Mouse (Mus musculus) heart, adult 2 months (tissue): Measurements from ENCODE around the gene Cdyl2. TPM values are rescaled to one million over a fixed set of nuclear protein-coding genes. Genes with fewer than 3 reads are reported as not detected.

ENCODE experiments used
- DNase-seq, 2 experiments: peaks; one replicate each; pipeline ENCODE4 v3.0.0; 2021
- H3K27ac ChIP-seq: fragments of 200-600 bp; 2 replicates; pipeline ENCODE4 v1.8.1; 2022
- H3K27me3 ChIP-seq: fragments of 200-500 bp; 2 replicates; pipeline ENCODE4 v1.6.1; 2012; ENCODE audit warnings: mild to moderate bottlenecking, low read length, inconsistent platforms, mixed read lengths; ENCODE audit not compliant: control insufficient read depth, insufficient read depth
- H3K36me3 ChIP-seq: fragments of 200-500 bp; 2 replicates; pipeline ENCODE4 v1.6.1; 2012; ENCODE audit warnings: low read length, inconsistent platforms; ENCODE audit not compliant: control insufficient read depth, insufficient read depth
- H3K4me1 ChIP-seq: fragments of 200-500 bp; 2 replicates; pipeline ENCODE4 v1.6.1; 2011; ENCODE audit warnings: low read length; ENCODE audit not compliant: control insufficient read depth, insufficient read depth
- H3K4me3 ChIP-seq: fragments of 200-600 bp; 2 replicates; pipeline ENCODE4 v1.8.1; 2022
- H3K79me2 ChIP-seq: fragments of 200-500 bp; replicated peaks from 2 replicates; pipeline ENCODE4 v1.6.1; 2012; ENCODE audit warnings: mild to moderate bottlenecking, inconsistent platforms, low read length, moderate library complexity, mixed read lengths; ENCODE audit not compliant: control insufficient read depth, insufficient read depth
- H3K9ac ChIP-seq: fragments of 200-500 bp; 2 replicates; pipeline ENCODE4 v1.6.1; 2012; ENCODE audit warnings: low read depth, mild to moderate bottlenecking, control low read depth, inconsistent platforms, low read length, mixed read lengths
- CTCF ChIP-seq: fragments of 200-600 bp; IDR thresholded peaks from 2 replicates; pipeline ENCODE4 v1.8.1; 2022; ENCODE audit warnings: antibody characterized with exemption, mild to moderate bottlenecking, moderate library complexity
- EP300 ChIP-seq: fragments of 200-500 bp; IDR thresholded peaks from 2 replicates; pipeline ENCODE4 v1.6.1; 2011; ENCODE audit warnings: low read depth, low read length, control low read depth; ENCODE audit not compliant: insufficient read depth
- POLR2A ChIP-seq: fragments of 200-500 bp; IDR thresholded peaks from 2 replicates; pipeline ENCODE4 v1.6.1; 2011; ENCODE audit warnings: mild to moderate bottlenecking, low read depth, low read length, control low read depth; ENCODE audit not compliant: insufficient read depth
- WGBS: fragments of 180-500 bp; shearing (Covaris S2); methylation state at CpG from one replicate; pipeline ENCODE4 v1.1.7; 2018; 5-methylcytosine and 5-hydroxymethylcytosine counted together
- intact Hi-C: fragments of 180-260 bp; cut with DNase I; formaldehyde crosslinking; loops from one replicate; pipeline ENCODE4 v1.15.1; 2025
- polyA plus RNA-seq: library from polyadenylated mRNA; depleted of rRNA; stranded (reverse); fragments of >200 nt; gene quantifications from 2 replicates; pipeline ENCODE4 v1.2.3, GENCODE M21; 2012
- total RNA-seq, 2 experiments: library from RNA; stranded (reverse); gene quantifications; 2 replicates each; pipeline ENCODE4 v1.2.3; 2021

The Cdyl2 gene
- total and polyA plus RNA-seq, 3 experiments: 1.5 to 3.9 (median 3.3) TPM

DNA sequence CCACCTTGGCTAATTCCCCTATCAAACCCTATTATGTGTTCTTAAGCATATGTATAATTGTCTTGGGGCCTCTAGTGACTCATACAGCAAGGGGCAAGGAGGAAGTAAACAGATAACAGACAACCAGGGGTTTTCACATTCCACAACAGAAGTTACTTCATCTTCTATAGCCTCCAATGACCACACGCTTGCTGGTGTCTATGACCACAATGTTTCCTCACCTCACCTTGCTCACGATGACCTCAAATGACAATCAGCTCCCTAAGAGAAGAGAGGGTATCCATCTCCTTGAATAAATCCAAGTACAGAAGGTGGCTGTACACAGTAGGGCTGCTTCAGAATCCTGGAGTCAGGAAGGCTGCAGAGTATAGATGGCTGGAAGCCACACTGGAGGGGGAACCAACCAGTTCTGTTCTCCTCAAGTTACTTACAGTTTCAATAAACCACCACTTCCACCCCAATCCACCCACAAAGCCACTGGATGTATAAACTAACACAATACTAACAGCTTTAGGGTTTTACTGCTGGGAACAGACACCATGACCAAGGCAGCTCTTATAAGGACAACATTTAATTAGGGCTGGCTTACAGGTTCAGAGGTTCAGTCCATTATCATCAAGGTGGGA is 104.8 kb downstream of the Cdyl2 start:
- 84% methylated on average over 2 of the region's 2 CpGs for WGBS
- no peak overlapping the region for H3K9ac ChIP-seq
- peaks cover 2% of the 10 kb centered on the region; the same call in 1 of the 2 replicates for H3K4me1 ChIP-seq
- no peak for DNase-seq
- TF ChIP-seq CTCF (no peak), EP300 (no peak), POLR2A (no peak)
- no peaks in the 10 kb centered on the region for H3K36me3 ChIP-seq
- H3K4me3 ChIP-seq: no peak overlapping the region
- H3K27me3 ChIP-seq: no peaks in the 10 kb centered on the region
- intact Hi-C loops: no loop called here
- H3K27ac ChIP-seq: no peak overlapping the region
- H3K79me2 ChIP-seq: no peaks in the 10 kb centered on the region

DNA sequence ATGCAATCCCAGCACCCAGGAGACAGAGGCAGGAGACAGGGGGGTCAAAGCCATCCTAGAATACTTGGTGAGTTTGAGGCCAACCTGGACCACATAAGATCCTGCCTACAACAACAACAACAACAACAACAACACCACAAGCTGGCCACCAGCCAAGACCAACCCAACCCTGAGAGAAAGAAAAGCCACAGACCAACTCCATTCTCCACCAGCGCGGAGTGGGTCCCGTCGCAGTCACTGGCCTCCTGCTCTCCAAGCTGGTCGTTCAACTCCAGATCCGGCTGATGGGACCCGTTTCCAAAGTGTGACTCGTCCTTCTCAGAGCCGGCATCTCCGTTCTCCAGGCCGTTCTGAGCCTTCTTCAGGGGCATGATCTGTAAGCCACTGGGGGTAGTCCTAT is 109.2 kb downstream of the Cdyl2 start:
- H3K27me3 ChIP-seq: no peaks in the 10 kb centered on the region

DNA sequence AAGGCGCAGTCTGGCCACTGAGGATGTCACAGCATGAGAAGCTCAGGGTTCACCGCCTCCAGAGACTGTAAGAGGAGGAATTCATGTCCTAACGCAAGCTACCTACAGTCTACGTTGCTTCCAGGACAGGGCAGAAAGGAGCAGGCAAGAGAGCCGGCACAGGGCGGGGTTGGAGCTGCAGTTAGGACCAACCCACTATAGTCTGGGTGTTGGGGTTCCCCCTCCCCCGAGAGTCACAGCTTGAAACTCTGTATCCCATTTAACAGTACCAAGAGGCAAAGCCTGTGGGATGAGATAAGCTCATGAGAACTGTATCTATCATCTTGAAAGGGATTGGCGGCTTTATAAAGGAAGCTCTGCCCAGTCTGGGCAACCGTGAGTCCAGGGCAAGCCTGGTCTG is 110.5 kb downstream of the Cdyl2 start:
- Histone ChIP-seq H3K27ac (no peak overlapping the region), H3K79me2 (no peaks in the 10 kb centered on the region), H3K27me3 (no peaks in the 10 kb centered on the region), H3K36me3 (no peaks in the 10 kb centered on the region), H3K4me1 (no peaks in the 10 kb centered on the region), H3K4me3 (no peak overlapping the region), H3K9ac (no peak overlapping the region)
- 83% methylated on average over 9 of the region's 9 CpGs for WGBS
- intact Hi-C loops: no loop called here
- TF ChIP-seq CTCF: no peak
- no peak for TF ChIP-seq EP300
- TF ChIP-seq POLR2A: no peak
- no peak for DNase-seq

More for the DNA sequence above, 109.2 kb downstream of the Cdyl2 start:
- Histone ChIP-seq H3K4me3 (no peak overlapping the region), H3K36me3 (no peaks in the 10 kb centered on the region), H3K4me1 (no peaks in the 10 kb centered on the region), H3K27ac (no peak overlapping the region), H3K9ac (no peak overlapping the region), H3K79me2 (no peaks in the 10 kb centered on the region)
- no peak for DNase-seq
- TF ChIP-seq EP300: no peak
- TF ChIP-seq CTCF: no peak
- no peak for TF ChIP-seq POLR2A
- 95% methylated on average over 11 of the region's 11 CpGs for WGBS
- intact Hi-C loops: no loop called here

DNA sequence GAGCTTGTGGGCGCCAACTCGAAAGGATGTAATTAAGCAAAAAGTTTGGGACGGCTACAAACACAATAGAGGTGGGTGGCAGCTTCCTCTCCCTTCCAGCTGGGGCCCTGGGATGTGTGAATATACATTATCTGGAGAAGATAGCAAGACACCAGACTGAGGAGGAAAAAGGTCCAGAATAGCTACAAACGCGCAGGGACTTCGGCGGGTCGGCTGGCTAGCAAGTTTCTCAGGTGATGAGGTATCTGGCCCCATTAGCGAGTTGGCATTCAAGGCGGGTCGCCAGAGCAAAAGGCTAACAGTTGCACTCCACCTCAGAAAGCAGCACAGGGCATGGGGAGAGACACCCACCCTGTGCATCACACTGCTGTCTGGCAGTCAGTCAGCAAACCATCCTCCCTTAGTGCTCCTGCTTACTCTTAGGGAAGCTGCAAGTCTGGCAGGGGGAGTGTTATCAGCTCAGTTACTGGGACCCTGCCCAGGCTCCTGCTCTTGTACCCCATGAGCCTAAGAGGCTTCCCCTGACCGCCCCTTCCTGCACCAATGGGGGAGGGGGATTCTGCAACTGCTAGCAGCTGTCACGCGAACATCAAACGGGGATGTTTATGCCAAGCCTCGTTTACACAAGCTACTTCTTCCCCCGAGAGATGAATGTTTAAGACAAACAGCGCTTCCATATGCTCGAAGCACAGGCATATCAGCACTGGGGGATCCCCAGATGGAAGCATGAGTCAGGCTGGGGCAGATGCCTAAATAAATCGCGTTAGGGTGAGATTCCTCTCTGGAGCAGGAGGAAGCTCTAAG is 111.4 kb downstream of the Cdyl2 start:
- H3K9ac ChIP-seq: no peak overlapping the region
- H3K36me3 ChIP-seq: no peaks in the 10 kb centered on the region
- no peaks in the 10 kb centered on the region for H3K27me3 ChIP-seq
- TF ChIP-seq EP300 (no peak), POLR2A (no peak), CTCF (no peak)
- no peak for DNase-seq
- H3K79me2 ChIP-seq: no peaks in the 10 kb centered on the region
- WGBS: 39% methylated on average over 21 of the region's 21 CpGs
- no peak overlapping the region for H3K27ac ChIP-seq
- H3K4me3 ChIP-seq: no peak overlapping the region
- H3K4me1 ChIP-seq: no peaks in the 10 kb centered on the region
- intact Hi-C loops: no loop called here

DNA sequence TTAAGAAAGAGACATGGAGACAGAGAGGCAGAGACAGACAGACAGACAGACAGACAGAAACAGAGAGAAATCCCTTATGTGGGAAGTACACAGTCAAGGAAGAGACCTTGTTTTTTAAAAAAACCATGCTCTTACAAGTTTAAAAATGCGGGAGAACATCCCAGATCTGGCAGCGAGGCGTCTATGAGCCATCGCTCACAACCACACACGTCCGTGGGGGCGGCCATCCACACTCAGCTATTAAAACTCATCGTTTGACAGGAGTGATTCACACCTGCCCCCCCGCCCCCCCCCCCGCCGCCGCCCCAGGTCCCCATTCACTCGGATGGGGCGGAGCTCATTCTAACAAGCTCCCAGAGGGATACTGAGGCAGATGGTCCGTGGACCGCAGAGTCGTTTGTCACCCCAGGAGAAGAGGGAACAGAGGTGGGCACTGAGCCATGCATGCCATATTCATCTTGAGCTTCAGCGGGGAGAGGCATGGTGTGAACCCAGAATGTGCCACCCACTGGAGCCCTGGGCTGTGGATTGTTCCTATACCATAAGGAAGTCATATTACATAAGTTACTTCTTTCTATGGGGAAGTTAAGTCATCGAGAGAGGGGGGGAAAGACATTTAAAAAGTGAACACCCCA is 113.0 kb downstream of the Cdyl2 start:
- Histone ChIP-seq H3K9ac (no peak overlapping the region), H3K4me1 (no peaks in the 10 kb centered on the region), H3K27me3 (no peaks in the 10 kb centered on the region), H3K79me2 (no peaks in the 10 kb centered on the region), H3K27ac (no peak overlapping the region), H3K4me3 (no peak overlapping the region), H3K36me3 (no peaks in the 10 kb centered on the region)
- WGBS: 81% methylated on average over 19 of the region's 19 CpGs
- no peak for TF ChIP-seq POLR2A
- no peak for TF ChIP-seq CTCF
- TF ChIP-seq EP300: no peak
- intact Hi-C loops: no loop called here
- no peak for DNase-seq

DNA sequence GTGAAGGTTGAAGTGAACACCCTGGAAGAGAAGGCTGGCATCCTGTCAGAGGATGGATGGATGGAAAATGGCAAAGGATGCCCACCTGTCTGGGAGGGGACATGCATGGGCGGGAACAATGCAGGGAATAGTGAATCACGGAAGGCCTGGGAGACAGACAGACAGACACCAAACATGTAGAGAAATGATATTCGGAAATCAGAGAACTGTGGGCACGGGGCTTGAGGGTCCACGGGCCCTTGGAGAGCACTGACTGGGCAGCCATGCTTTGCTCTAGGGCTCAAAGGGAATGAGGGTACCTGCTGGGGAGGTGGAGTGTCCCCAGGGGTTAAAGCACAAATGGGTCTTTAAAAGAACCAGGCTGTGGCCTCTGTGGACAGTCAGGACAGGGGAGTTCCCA is 113.6 kb downstream of the Cdyl2 start:
- no peaks in the 10 kb centered on the region for H3K27me3 ChIP-seq
- TF ChIP-seq CTCF (no peak), EP300 (no peak), POLR2A (no peak)
- 96% methylated on average over 5 of the region's 5 CpGs for WGBS
- intact Hi-C loops: no loop called here
- DNase-seq: no peak
- H3K4me1 ChIP-seq: no peaks in the 10 kb centered on the region
- no peak overlapping the region for H3K4me3 ChIP-seq
- H3K79me2 ChIP-seq: no peaks in the 10 kb centered on the region
- no peak overlapping the region for H3K27ac ChIP-seq
- H3K9ac ChIP-seq: no peak overlapping the region
- H3K36me3 ChIP-seq: no peaks in the 10 kb centered on the region
